In genomic region chrX:53642980-53643961, GRCm38 (mm10) we compare ENCODE assay signal across 8 mouse cellular contexts. TPM values are rescaled to one million over a fixed set of nuclear protein-coding genes. Genes with fewer than 3 reads are reported as not detected.
DNase-seq lines count a peak whose midpoint lies in the region; ATAC-seq and TF ChIP-seq lines count a peak whose summit lies in the region.
"Not testable (repeated sequence)": the region's sequence is repeated elsewhere in the genome, so short reads cannot be mapped to it uniquely, and the experiment has no call there.

TSS of gene Rtl8a (minus strand) at chrX:53643682.

- not testable (repeated sequence) for H3K4me1 ChIP-seq in hindbrain, postnatal 0 days (ENCODE audit: insufficient read depth, low read length)

- H3K36me3 ChIP-seq in hindbrain, postnatal 0 days (ENCODE audit: insufficient read depth, low read length), result not testable (repeated sequence)

- not testable (repeated sequence) for H3K27me3 ChIP-seq in hindbrain, postnatal 0 days (ENCODE audit: insufficient read depth, low read length)

- not testable (repeated sequence) for TF ChIP-seq CTCF in hindbrain, postnatal 0 days (IDR thresholded peaks at IDR 0.05; ENCODE audit: low read depth)

- peak; percentile 66 to 69 for DNase-seq in gastrocnemius, adult 8-10 months (ENCODE audit: low spot score in 2 of 2)
- peak; percentile 89 for DNase-seq in hindbrain, postnatal 0 days (ENCODE audit: low spot score)
- DNase-seq in left cerebral cortex, adult 18-20 months (ENCODE audit: low spot score in 2 of 2), result peak; percentile 61 to 70
- DNase-seq in lung, postnatal 4 days, result peak; percentile 88 to 90
- DNase-seq in retina, postnatal 1 day, result peak; percentile 92
- DNase-seq in thymus, postnatal 4 days, result peak; percentile 82

- H3K4me2 ChIP-seq in hindbrain, postnatal 0 days (ENCODE audit: low read depth, low read length), result peak within 1 kb of the TSS; percentile 45

- H3K4me3 ChIP-seq in hindbrain, postnatal 0 days (ENCODE audit: low read length), result peak within 1 kb of the TSS; percentile 30

- not testable (repeated sequence) for H3K9me3 ChIP-seq in hindbrain, postnatal 0 days (ENCODE audit: low read length)

- peak within 1 kb of the TSS; percentile 26; the same call in 1 of the 2 replicates for H3K27ac ChIP-seq in hindbrain, postnatal 0 days

- peak; percentile 96 for ATAC-seq in activated CD4-positive, CD25-positive, alpha-beta regulatory T cell, adult 4 months
- ATAC-seq in common myeloid progenitor, adult 5-6 weeks (replicated peaks; ENCODE audit: low read depth, poor library complexity, severe bottlenecking), result peak; percentile 99
- peak; percentile 95 for ATAC-seq in hindbrain, postnatal 0 days

- WGBS in hindbrain, postnatal 0 days, result 39% methylated on average over 11 of the region's 50 CpGs

- not testable (repeated sequence) for H3K9ac ChIP-seq in hindbrain, postnatal 0 days (replicated peaks; ENCODE audit: low read length)

RNA-seq across cellular contexts. Expression of gene Rtl8a, which starts in this region (rescaled TPM):
- polyA plus RNA-seq in activated CD4-positive, CD25-positive, alpha-beta regulatory T cell, adult 4 months (2017; shearing (Covaris generic)), result 10 to 100 TPM; 18.9 to 19.7 TPM
- total RNA-seq in common myeloid progenitor, adult 5-6 weeks (2017), result 4.4 TPM in 1 of 2 replicates, not detected in the other
- 10 to 100 TPM; 51.2 to 67.1 (median 55.0) TPM for total RNA-seq in gastrocnemius, adult 8-10 months (2022)
- 254 and 270 TPM in 2 replicates for total RNA-seq in hindbrain, postnatal 0 days (2014; rRNA removed)
- 284 and 285 TPM in 2 replicates for polyA plus RNA-seq in hindbrain, postnatal 0 days (2015; fragmentation: Nextera tagmentation; extraction: Ambion mirVana)
- 100 to 1,000 TPM; 279 to 340 TPM for total RNA-seq in left cerebral cortex, adult 18-20 months (2021)

Comparison
In these comparisons a context has a peak if more than half of its experiments do, and no peak if none do; other contexts are left out.
1. Peak in every context shown above with its lines: DNase-seq, ATAC-seq, H3K4me3 ChIP-seq and H3K27ac ChIP-seq.
2. RNA of gene Rtl8a (polyA plus RNA-seq): 284 to 285 TPM in hindbrain, postnatal 0 days; 18.9 to 19.7 TPM in activated CD4-positive, CD25-positive, alpha-beta regulatory T cell, adult 4 months; every median in the first group is over 10 times any median in the second.